ENCODE assay signal across 24 mouse cellular contexts in the genomic region with DNA sequence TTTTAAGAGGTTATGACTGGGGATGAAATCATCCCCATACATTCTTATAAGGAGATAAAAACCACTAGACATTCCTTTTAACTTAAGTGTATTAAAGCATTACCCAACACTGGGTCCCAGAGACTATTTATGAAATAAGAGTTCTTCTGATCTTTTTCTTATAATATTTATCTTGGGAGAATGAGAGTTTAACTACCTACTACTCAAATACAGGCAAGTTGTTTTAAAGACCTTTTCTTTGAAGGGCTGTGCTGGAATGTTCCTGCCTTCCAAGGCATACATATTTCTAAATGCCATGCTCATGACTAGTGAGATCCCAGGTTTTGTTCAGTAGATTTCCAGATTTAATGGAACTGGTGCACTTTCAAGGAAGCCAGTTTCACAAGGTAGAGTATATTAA.
A peak's percentile ranks its signal among the peaks of the same experiment; 100 is the strongest.
DNase-seq lines count a peak whose midpoint lies in the region; ATAC-seq and TF ChIP-seq lines count a peak whose summit lies in the region.
"Had no signal": no experiment of that assay in that cellular context is flagged by ENCODE, and none has a peak within 500 bp of the region (broad histone marks: within the 10 kb centered on the region; RNA-seq: fewer than 3 reads in every experiment).

No protein-coding gene starts in this region.

- H3K4me2 ChIP-seq in lung, embryonic 14.5 days: no peak overlapping the region
- no peak overlapping the region for H3K4me2 ChIP-seq in stomach, embryonic 16.5 days (ENCODE audit: low read depth, low read length)
- no peak overlapping the region for H3K4me2 ChIP-seq in stomach, postnatal 0 days (replicated peaks; ENCODE audit: low read depth)
- no peak overlapping the region for H3K4me2 ChIP-seq in myocyte (ENCODE audit: low read depth)
- H3K4me2 ChIP-seq: embryonic facial prominence, embryonic 12.5 days; forebrain, embryonic 12.5 days; heart, embryonic 13.5 days; hindbrain, embryonic 12.5 days had no signal

- no peak for TF ChIP-seq EP300 in stomach, postnatal 0 days (optimal IDR thresholded peaks at IDR 0.05)

- H3K9ac ChIP-seq in lung, embryonic 14.5 days: no peak overlapping the region
- H3K9ac ChIP-seq in stomach, embryonic 16.5 days (ENCODE audit: low read length): no peak overlapping the region
- H3K9ac ChIP-seq in stomach, postnatal 0 days (ENCODE audit: low read length): no peak overlapping the region
- H3K9ac ChIP-seq: embryonic facial prominence, embryonic 12.5 days; forebrain, embryonic 12.5 days; heart, embryonic 13.5 days; hindbrain, embryonic 12.5 days had no signal

- DNase-seq in lung, embryonic 14.5 days: peak; percentile 56
- no peak for DNase-seq in lung, postnatal 14 days
- no peak for DNase-seq in stomach, postnatal 0 days (ENCODE audit: low spot score)
- no peak for DNase-seq in layer of hippocampus, adult 2 months (ENCODE audit: low spot score in 2 of 2)
- DNase-seq in gastrocnemius, adult 8-10 months (ENCODE audit: low spot score in 2 of 2): no peak
- DNase-seq: adrenal gland, postnatal 14 days; B cell, adult 2 months; cerebellum, adult 11-12 months; cerebellum, adult 9-10 months; cerebellum, postnatal 25 days; gastrocnemius, postnatal 25 days; heart, postnatal 10 days; heart, postnatal 4 days had no signal

- no peaks in the 10 kb centered on the region for H3K36me3 ChIP-seq in lung, embryonic 14.5 days (ENCODE audit: insufficient read depth)
- no peaks in the 10 kb centered on the region for H3K36me3 ChIP-seq in stomach, embryonic 16.5 days (ENCODE audit: control insufficient read depth, insufficient read depth, low read length)
- H3K36me3 ChIP-seq in stomach, postnatal 0 days (ENCODE audit: control insufficient read depth, insufficient read depth, low read length): no peaks in the 10 kb centered on the region
- no peaks in the 10 kb centered on the region for H3K36me3 ChIP-seq in myocyte (ENCODE audit: control insufficient read depth, insufficient read depth)
- H3K36me3 ChIP-seq: embryonic facial prominence, embryonic 12.5 days; forebrain, embryonic 12.5 days; heart, embryonic 13.5 days; hindbrain, embryonic 12.5 days had no signal

- ATAC-seq in lung, embryonic 14.5 days (ENCODE audit: insufficient read depth): peak; percentile 93
- ATAC-seq in stomach, embryonic 16.5 days (ENCODE audit: insufficient read depth, low FRiP score): peak; percentile 17; the same call in 1 of the 2 replicates
- ATAC-seq in stomach, postnatal 0 days (ENCODE audit: low FRiP score, low TSS enrichment): no peak
- ATAC-seq: activated CD4-positive, CD25-positive, alpha-beta regulatory T cell, adult 4 months; forebrain, embryonic 16.5 days; hindbrain, embryonic 16.5 days; Patski had no signal

- no peak overlapping the region for H3ac ChIP-seq in myocyte (ENCODE audit: control insufficient read depth, insufficient read length)

- no peak for TF ChIP-seq POLR2A in embryonic fibroblast, embryonic 13.5 days (IDR thresholded peaks at IDR 0.05; ENCODE audit: low read depth, low read length)
- TF ChIP-seq POLR2A in myocyte (IDR thresholded peaks at IDR 0.05; ENCODE audit: insufficient read length, low read depth): no peak

- no peaks in the 10 kb centered on the region for H3K79me2 ChIP-seq in myocyte (ENCODE audit: control insufficient read depth, insufficient read depth)

- no peaks in the 10 kb centered on the region for H3K27me3 ChIP-seq in lung, embryonic 14.5 days (ENCODE audit: insufficient read depth, low read length)
- H3K27me3 ChIP-seq in stomach, embryonic 16.5 days (ENCODE audit: control insufficient read depth, insufficient read depth, low read length): no peaks in the 10 kb centered on the region
- H3K27me3 ChIP-seq in stomach, postnatal 0 days (ENCODE audit: control insufficient read depth, insufficient read depth, low read length): no peaks in the 10 kb centered on the region
- H3K27me3 ChIP-seq in myocyte (ENCODE audit: control insufficient read depth, insufficient read depth, insufficient read length): no peaks in the 10 kb centered on the region
- H3K27me3 ChIP-seq: embryonic facial prominence, embryonic 12.5 days; forebrain, embryonic 12.5 days; heart, embryonic 13.5 days; hindbrain, embryonic 12.5 days had no signal

- no peaks in the 10 kb centered on the region for H3K4me1 ChIP-seq in lung, embryonic 14.5 days (ENCODE audit: insufficient read depth)
- H3K4me1 ChIP-seq in stomach, embryonic 16.5 days (ENCODE audit: control insufficient read depth, insufficient read depth, low read length): no peaks in the 10 kb centered on the region
- no peaks in the 10 kb centered on the region for H3K4me1 ChIP-seq in stomach, postnatal 0 days (replicated peaks; ENCODE audit: control insufficient read depth, insufficient read depth)
- H3K4me1 ChIP-seq in embryonic fibroblast, embryonic 13.5 days (ENCODE audit: control insufficient read depth, insufficient read depth, low read length): peaks cover 8% of the 10 kb centered on the region; the same call in 1 of the 2 replicates
- H3K4me1 ChIP-seq: embryonic facial prominence, embryonic 12.5 days; forebrain, embryonic 12.5 days; hindbrain, embryonic 12.5 days had no signal

- no peak overlapping the region for H3K4me3 ChIP-seq in lung, embryonic 14.5 days (ENCODE audit: low read depth, low read length)
- no peak overlapping the region for H3K4me3 ChIP-seq in stomach, embryonic 16.5 days (replicated peaks; ENCODE audit: low read length)
- H3K4me3 ChIP-seq in stomach, postnatal 0 days (ENCODE audit: low read depth, low read length): no peak overlapping the region
- H3K4me3 ChIP-seq in embryonic fibroblast, embryonic 13.5 days (ENCODE audit: insufficient read depth, low read length): no peak overlapping the region
- H3K4me3 ChIP-seq in myocyte: no peak overlapping the region
- no peak overlapping the region for H3K4me3 ChIP-seq in layer of hippocampus, adult 2 months
- H3K4me3 ChIP-seq: embryonic facial prominence, embryonic 12.5 days; forebrain, embryonic 12.5 days; heart, embryonic 13.5 days; hindbrain, embryonic 12.5 days had no signal

- no peak for TF ChIP-seq CTCF in lung, embryonic 14.5 days (IDR thresholded peaks at IDR 0.05; ENCODE audit: low read depth)
- no peak for TF ChIP-seq CTCF in stomach, postnatal 0 days (IDR thresholded peaks at IDR 0.05; ENCODE audit: low read depth)
- no peak for TF ChIP-seq CTCF in embryonic fibroblast, embryonic 13.5 days (IDR thresholded peaks at IDR 0.05; ENCODE audit: borderline replicate concordance, insufficient read depth, low read length)
- TF ChIP-seq CTCF in layer of hippocampus, adult 2 months (conservative IDR thresholded peaks at IDR 0.05): no peak

- H3K27ac ChIP-seq in lung, embryonic 14.5 days (ENCODE audit: low read depth): no peak overlapping the region
- H3K27ac ChIP-seq in stomach, embryonic 16.5 days (ENCODE audit: low read length): no peak overlapping the region
- H3K27ac ChIP-seq in stomach, postnatal 0 days (replicated peaks): no peak overlapping the region
- H3K27ac ChIP-seq in embryonic fibroblast, embryonic 13.5 days (ENCODE audit: insufficient read depth, low read length): peak overlapping the region; percentile 95; the same call in 1 of the 2 replicates
- H3K27ac ChIP-seq in layer of hippocampus, adult 2 months: no peak overlapping the region
- H3K27ac ChIP-seq: embryonic facial prominence, embryonic 12.5 days; forebrain, embryonic 12.5 days; heart, embryonic 13.5 days; hindbrain, embryonic 12.5 days had no signal

- H3K9me3 ChIP-seq in lung, embryonic 14.5 days (ENCODE audit: low read depth, low read length): no peaks in the 10 kb centered on the region
- no peaks in the 10 kb centered on the region for H3K9me3 ChIP-seq in stomach, embryonic 16.5 days (replicated peaks; ENCODE audit: control insufficient read depth, low read length)
- H3K9me3 ChIP-seq in stomach, postnatal 0 days (ENCODE audit: control insufficient read depth, low read length): no peaks in the 10 kb centered on the region
- H3K9me3 ChIP-seq: embryonic facial prominence, embryonic 12.5 days; forebrain, embryonic 12.5 days; heart, embryonic 13.5 days; hindbrain, embryonic 12.5 days had no signal

TF ChIP-seq in myocyte, 11 proteins besides CTCF, POLR2A, EP300 and RAD21:
- no peak for TF ChIP-seq MYOD1 (IDR thresholded peaks at IDR 0.05; ENCODE audit: control insufficient read depth in 1 of 3, insufficient read length in 2 of 3, low read depth in 2 of 3)
- no peak for TF ChIP-seq E2F4 (IDR thresholded peaks at IDR 0.05; ENCODE audit: insufficient read depth)
- TF ChIP-seq CEBPB (IDR thresholded peaks at IDR 0.05; ENCODE audit: insufficient read depth, poor library complexity, severe bottlenecking): peak; percentile 64; the same call in 1 of the 2 replicates
